In the genomic region with DNA sequence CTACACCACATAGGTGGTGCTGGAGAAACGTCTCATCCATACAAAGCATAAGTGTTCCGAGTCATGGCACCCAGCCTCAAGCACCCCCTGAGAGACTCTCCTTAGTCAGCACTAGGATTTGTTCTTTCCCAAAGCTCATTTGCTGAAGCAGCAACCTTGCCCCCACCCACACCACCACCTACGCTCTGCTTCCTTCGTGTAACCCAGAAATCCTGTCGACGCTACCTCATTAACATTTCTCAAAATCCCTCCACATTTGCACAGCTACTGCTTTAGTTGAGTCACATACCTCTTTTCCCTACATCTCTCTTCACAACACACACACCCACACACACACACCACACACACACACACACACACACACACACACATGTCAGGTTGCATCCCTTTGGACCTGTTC, we compare ENCODE assay signal across 32 mouse cellular contexts. TPM values are rescaled to one million over a fixed set of nuclear protein-coding genes. Genes with fewer than 3 reads are reported as not detected.
DNase-seq lines count a peak whose midpoint lies in the region; ATAC-seq lines count a peak whose summit lies in the region.
"Had no signal": no experiment of that assay in that cellular context is flagged by ENCODE, and none has a peak within 500 bp of the region (broad histone marks: within the 10 kb centered on the region; RNA-seq: fewer than 3 reads in every experiment).

No protein-coding gene starts in this region.

- H3K9me3 ChIP-seq in forebrain, embryonic 14.5 days (replicated peaks; ENCODE audit: control insufficient read depth, low read length) = no peaks in the 10 kb centered on the region
- H3K9me3 ChIP-seq: embryonic facial prominence, embryonic 13.5 days; forebrain, embryonic 12.5 days; heart, embryonic 15.5 days; limb, embryonic 12.5 days; neural tube, embryonic 15.5 days had no signal

- H3K4me2 ChIP-seq in forebrain, embryonic 14.5 days (ENCODE audit: low read length) = no peak overlapping the region
- H3K4me2 ChIP-seq: embryonic facial prominence, embryonic 13.5 days; forebrain, embryonic 12.5 days; heart, embryonic 15.5 days; hindbrain, embryonic 14.5 days; limb, embryonic 12.5 days; liver, embryonic 11.5 days; midbrain, embryonic 11.5 days; neural tube, embryonic 15.5 days had no signal

- intact Hi-C loops in left cerebral cortex, postnatal 14 days (cut with DNase I) = no loop called here

- H3K9ac ChIP-seq in forebrain, embryonic 14.5 days (ENCODE audit: low read length) = no peak overlapping the region
- H3K9ac ChIP-seq: embryonic facial prominence, embryonic 13.5 days; forebrain, embryonic 12.5 days; heart, embryonic 15.5 days; hindbrain, embryonic 14.5 days; limb, embryonic 12.5 days; liver, postnatal 0 days; neural tube, embryonic 15.5 days had no signal

- H3K4me3 ChIP-seq in forebrain, embryonic 14.5 days (ENCODE audit: low read depth, low read length) = no peak overlapping the region
- H3K4me3 ChIP-seq: embryonic facial prominence, embryonic 13.5 days; erythroblast, embryonic 14.5 days; forebrain, embryonic 12.5 days; heart, embryonic 15.5 days; limb, embryonic 12.5 days; neural tube, embryonic 15.5 days had no signal

- 94% methylated on average over 6 of the region's 6 CpGs for WGBS in forebrain, embryonic 14.5 days

- no peaks in the 10 kb centered on the region for H3K4me1 ChIP-seq in forebrain, embryonic 14.5 days (ENCODE audit: control insufficient read depth, insufficient read depth, low read length)
- H3K4me1 ChIP-seq: embryonic facial prominence, embryonic 13.5 days; forebrain, embryonic 12.5 days; limb, embryonic 12.5 days; neural tube, embryonic 15.5 days had no signal

- ATAC-seq in forebrain, embryonic 14.5 days = no peak
- ATAC-seq: inflammation-experienced regulatory T-cells, adult 6 months; liver, postnatal 0 days; lung, postnatal 0 days had no signal

- no peaks in the 10 kb centered on the region for H3K36me3 ChIP-seq in forebrain, embryonic 14.5 days (ENCODE audit: control insufficient read depth, insufficient read depth, low read length)
- H3K36me3 ChIP-seq: embryonic facial prominence, embryonic 13.5 days; forebrain, embryonic 12.5 days; heart, embryonic 15.5 days; limb, embryonic 12.5 days; neural tube, embryonic 15.5 days had no signal

- no peaks in the 10 kb centered on the region for H3K27me3 ChIP-seq in forebrain, embryonic 14.5 days (replicated peaks; ENCODE audit: control insufficient read depth, insufficient read depth, low read length)
- H3K27me3 ChIP-seq: embryonic facial prominence, embryonic 13.5 days; forebrain, embryonic 12.5 days; heart, embryonic 15.5 days; limb, embryonic 12.5 days; neural tube, embryonic 15.5 days had no signal

- no peak overlapping the region for H3K27ac ChIP-seq in forebrain, embryonic 14.5 days (ENCODE audit: low read depth, low read length)
- H3K27ac ChIP-seq: embryonic facial prominence, embryonic 13.5 days; forebrain, embryonic 12.5 days; heart, embryonic 15.5 days; hindbrain, embryonic 14.5 days; kidney, postnatal 0 days; limb, embryonic 12.5 days; neural tube, embryonic 15.5 days had no signal

- DNase-seq in right cerebral cortex, adult 18-20 months = peak; percentile 77
- DNase-seq in right cerebral cortex, postnatal 10 days (ENCODE audit: low spot score in 2 of 2) = no peak
- peak; percentile 11 for DNase-seq in frontal cortex, postnatal 25 days (ENCODE audit: low spot score in 2 of 2)
- DNase-seq in left cerebral cortex, postnatal 14 days (ENCODE audit: low spot score in 2 of 2) = peak; percentile 16 to 44
- DNase-seq in right cerebral cortex, postnatal 36 days (ENCODE audit: low spot score in 2 of 2) = peak; percentile 45 to 66
- no peak for DNase-seq in lung, postnatal 10 days
- no peak for DNase-seq in forebrain, embryonic 14.5 days (ENCODE audit: low spot score)
- no peak for DNase-seq in kidney, postnatal 10 days
- DNase-seq: adrenal gland, adult 2 months; cerebellum, adult 8-10 months; cerebellum, postnatal 36 days; embryo, embryonic 11 days; gastrocnemius, postnatal 36 days; heart, postnatal 4 days; kidney, adult 18-20 months; liver, postnatal 0 days had no signal

RNA-seq across cellular contexts. Expression of a gene that starts 50.1 kb away (rescaled TPM):
- 1 to 10 TPM; 9.6 to 9.8 TPM for total RNA-seq in left cerebral cortex, postnatal 14 days (2021)
- polyA plus RNA-seq in forebrain, embryonic 14.5 days (2014; fragmentation: Nextera tagmentation; extraction: Ambion mirVana) = 1.8 and 2.9 TPM in 2 replicates
- total RNA-seq: adrenal gland, adult 2 months; gastrocnemius, postnatal 36 days; megakaryocyte progenitor cell, adult 5-6 weeks; MEL had no signal
- polyA plus RNA-seq: adrenal gland, adult 2 months; C2C12; erythroblast, embryonic 14.5 days; testis, adult 2 months had no signal

Comparison
In these comparisons a context has a peak if more than half of its experiments do, and no peak if none do; other contexts are left out.
1. DNase-seq: peak in right cerebral cortex, adult 18-20 months (single experiment), frontal cortex, postnatal 25 days (2 of 2), left cerebral cortex, postnatal 14 days (2 of 2) and right cerebral cortex, postnatal 36 days (2 of 2); none in right cerebral cortex, postnatal 10 days (0 of 2), lung, postnatal 10 days (single experiment), forebrain, embryonic 14.5 days (single experiment) and kidney, postnatal 10 days (single experiment).